Mouse (Mus musculus) R1 (cell line): ENCODE data around the gene Dpp6.

ENCODE experiments used
- DNase-seq: peaks from one replicate; pipeline ENCODE4 v3.0.0-alpha.2; 2018; ENCODE audit warnings: low read depth, low spot score

Dpp6 gene

GRCm38 (mm10) chr5:27194157-27194556 is 377.2 kb downstream of the Dpp6 start:
- DNase-seq: no peak

GRCm38 (mm10) chr5:27194975-27195374 is 378.0 kb downstream of the Dpp6 start:
- DNase-seq: no peak

GRCm38 (mm10) chr5:27200581-27201341 is 383.8 kb downstream of the Dpp6 start:
- no peak for DNase-seq

- no peak for DNase-seq
Observed at GRCm38 (mm10) chr5:27203131-27203530, 386.1 kb downstream of the Dpp6 start.

- peak; percentile 11 for DNase-seq
Observed at GRCm38 (mm10) chr5:27204721-27205120, 387.7 kb downstream of the Dpp6 start.

- DNase-seq: no peak
Observed at GRCm38 (mm10) chr5:27205754-27206153, 388.8 kb downstream of the Dpp6 start.

- DNase-seq: no peak
Observed at GRCm38 (mm10) chr5:27206213-27206612, 389.2 kb downstream of the Dpp6 start.

- DNase-seq: no peak
Observed at GRCm38 (mm10) chr5:27220116-27220515, 403.1 kb downstream of the Dpp6 start.

GRCm38 (mm10) chr5:27242078-27242477 is 425.1 kb downstream of the Dpp6 start:
- DNase-seq: peak; percentile 10

- DNase-seq: peak; percentile 32
Observed at GRCm38 (mm10) chr5:27243226-27243625, 426.2 kb downstream of the Dpp6 start.

GRCm38 (mm10) chr5:27247793-27248192 is 430.8 kb downstream of the Dpp6 start:
- DNase-seq: no peak

GRCm38 (mm10) chr5:27248685-27249084 is 431.7 kb downstream of the Dpp6 start:
- no peak for DNase-seq

GRCm38 (mm10) chr5:27249951-27250350 is 432.9 kb downstream of the Dpp6 start:
- no peak for DNase-seq

GRCm38 (mm10) chr5:27250906-27251305 is 433.9 kb downstream of the Dpp6 start:
- DNase-seq: no peak

GRCm38 (mm10) chr5:27251361-27251760 is 434.4 kb downstream of the Dpp6 start:
- no peak for DNase-seq

GRCm38 (mm10) chr5:27255247-27255646 is 438.2 kb downstream of the Dpp6 start:
- no peak for DNase-seq

- no peak for DNase-seq
Observed at GRCm38 (mm10) chr5:27258636-27259035, 441.6 kb downstream of the Dpp6 start.

- peak; percentile 62 for DNase-seq
Observed at GRCm38 (mm10) chr5:27261746-27262727, 445.0 kb downstream of the Dpp6 start.

- DNase-seq: no peak
Observed at GRCm38 (mm10) chr5:27262751-27263150, 445.7 kb downstream of the Dpp6 start.

GRCm38 (mm10) chr5:27265281-27265680 is 448.3 kb downstream of the Dpp6 start:
- DNase-seq: no peak

- no peak for DNase-seq
Observed at GRCm38 (mm10) chr5:27271336-27271735, 454.3 kb downstream of the Dpp6 start.

GRCm38 (mm10) chr5:27274781-27275395 is 457.9 kb downstream of the Dpp6 start:
- no peak for DNase-seq
